Mouse (Mus musculus) retina, postnatal 1 day (tissue): Measurements from ENCODE around the gene Rdh9.
A peak's percentile ranks its signal among the peaks of the same experiment; 100 is the strongest.

Experiments used
- DNase-seq: peaks from one replicate; pipeline ENCODE4 v3.0.0-alpha.2; 2012

Gene Rdh9

DNA sequence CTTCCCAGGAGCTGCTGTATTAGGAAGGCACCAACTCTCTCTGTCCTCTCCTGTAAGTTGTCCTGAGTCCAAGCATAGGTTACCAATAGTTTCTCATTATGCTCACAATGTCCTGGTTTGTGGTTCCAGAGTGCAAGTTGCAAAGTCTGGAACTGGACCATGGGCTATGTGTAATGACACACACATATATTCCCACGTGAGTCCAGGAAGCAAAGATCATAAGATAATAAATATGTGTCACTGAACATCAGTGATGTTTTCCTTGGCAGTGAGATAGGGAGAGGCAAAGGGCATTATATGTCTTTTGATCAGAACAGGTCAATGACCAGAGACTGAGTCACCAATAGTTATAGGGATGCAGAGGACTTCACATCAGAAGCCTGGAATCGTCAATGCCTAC is at the start of gene Rdh9:
Gene Rdh9 (plus strand): TSS at position 376 of the 400 bp plus-strand sequence.
- no peak for DNase-seq

DNA sequence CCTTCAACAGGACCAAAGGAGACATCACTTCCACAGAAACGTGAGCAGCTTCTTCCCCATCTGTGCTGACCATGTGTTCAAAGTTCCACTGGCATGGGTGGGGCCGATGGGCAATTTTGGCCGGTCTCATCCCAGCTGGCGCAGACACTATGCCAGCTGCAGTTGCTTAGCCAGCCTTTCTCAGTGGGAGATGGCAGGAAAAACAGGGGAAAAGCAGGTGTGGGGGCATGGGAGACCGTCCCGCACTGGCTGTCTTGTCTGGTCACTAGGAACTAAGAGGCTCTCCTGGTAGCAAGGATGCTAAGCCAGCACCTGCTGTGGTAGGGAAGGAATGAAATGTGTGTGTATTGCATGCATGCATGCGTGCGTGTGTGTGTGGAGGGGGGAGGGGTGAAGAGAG is 47.7 kb upstream of the Rdh9 start:
- DNase-seq = no peak

- peak; percentile 65 for DNase-seq
Observed at GRCm38 (mm10) chr10:127730285-127730932, 45.8 kb upstream of the Rdh9 start.

- peak; percentile 74 for DNase-seq
Observed at GRCm38 (mm10) chr10:127730933-127731310, 45.3 kb upstream of the Rdh9 start.

- no peak for DNase-seq
Observed at GRCm38 (mm10) chr10:127731397-127731796, 44.8 kb upstream of the Rdh9 start.

GRCm38 (mm10) chr10:127734434-127734833 is 41.8 kb upstream of the Rdh9 start:
- DNase-seq = peak; percentile 59

- no peak for DNase-seq
Observed at GRCm38 (mm10) chr10:127736266-127736665, 39.9 kb upstream of the Rdh9 start.

GRCm38 (mm10) chr10:127736916-127737315 is 39.3 kb upstream of the Rdh9 start:
- no peak for DNase-seq

DNA sequence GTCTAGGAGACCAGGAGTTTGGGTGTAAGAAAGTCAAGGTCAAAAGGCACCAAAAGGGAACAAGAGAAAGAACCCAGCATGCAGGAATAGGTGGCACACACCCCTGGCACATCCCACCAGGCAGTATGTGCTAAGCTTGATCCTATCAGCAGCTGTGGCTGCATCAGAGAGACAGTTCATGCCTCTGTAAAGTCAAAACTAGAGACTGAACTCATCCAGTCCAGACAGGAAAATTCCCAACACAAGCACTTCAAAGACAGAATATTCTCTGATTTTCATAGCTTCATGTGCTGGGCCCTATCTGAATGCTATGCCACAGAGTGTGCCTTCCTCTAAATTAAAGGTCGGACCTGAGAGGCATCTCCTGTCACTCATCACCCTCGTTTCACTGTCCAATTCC is 38.6 kb upstream of the Rdh9 start:
- no peak for DNase-seq

DNA sequence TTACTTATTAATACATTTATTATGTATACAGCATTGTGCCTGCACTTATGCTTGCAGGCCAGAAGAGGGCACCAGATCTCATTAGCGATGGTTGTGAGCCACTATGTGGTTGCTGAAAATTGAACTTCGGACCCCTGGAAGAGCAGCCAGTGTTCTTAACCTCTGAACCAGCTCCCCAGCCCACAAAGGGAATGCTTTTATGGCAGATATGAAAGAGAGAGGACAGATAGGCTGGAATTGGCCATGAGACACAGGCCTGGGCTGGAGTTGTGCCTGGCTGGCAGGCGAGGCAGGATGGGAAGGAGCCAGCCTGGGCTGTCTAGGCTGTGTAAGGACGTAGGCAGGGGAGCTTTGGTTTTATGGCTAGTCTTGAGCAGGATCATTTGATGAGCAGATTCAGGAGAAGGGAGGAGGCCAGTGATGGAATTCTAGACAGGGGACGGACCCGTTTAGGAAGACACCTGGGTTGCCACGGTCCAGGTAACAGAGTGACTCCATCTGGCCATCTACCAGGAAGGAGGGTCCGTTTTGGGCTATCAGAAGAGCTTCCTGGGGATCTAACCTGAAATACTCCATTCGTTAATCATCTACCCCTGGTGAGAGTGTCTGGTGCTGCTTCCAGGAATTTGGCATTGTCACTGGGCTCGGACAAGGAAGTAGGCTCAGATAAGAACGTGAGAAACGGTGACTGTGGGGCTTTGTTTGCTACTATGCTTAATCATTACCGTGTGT is 37.9 kb upstream of the Rdh9 start:
- peak; percentile 66 for DNase-seq

DNA sequence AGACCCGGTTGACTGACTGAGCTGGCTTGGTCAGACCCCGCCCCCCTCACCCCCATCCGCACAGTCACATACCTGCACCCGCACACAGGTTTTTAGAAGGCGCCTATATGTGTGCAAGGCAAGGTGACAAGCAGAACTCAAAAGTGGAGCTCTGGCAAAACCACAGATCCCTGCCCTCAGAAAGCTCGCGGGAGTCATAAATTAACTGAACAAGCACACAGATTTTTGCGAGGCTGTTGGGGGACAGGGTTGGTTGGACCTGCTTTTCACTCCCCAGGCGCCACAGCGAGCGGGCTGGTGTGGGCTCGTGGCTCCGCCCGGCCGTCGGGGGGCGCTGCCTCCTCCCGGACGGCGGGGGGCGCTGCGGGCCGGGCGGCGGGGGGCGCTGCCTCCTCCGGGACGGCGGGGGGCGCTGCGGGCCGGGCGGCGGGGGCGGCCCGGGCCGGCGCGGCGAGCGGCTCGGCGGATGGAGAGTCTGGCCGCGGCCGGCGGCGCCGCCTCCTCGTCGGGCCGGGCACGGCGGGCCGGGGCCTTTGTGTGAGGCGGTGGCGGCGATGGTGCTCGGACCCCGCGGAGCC is 37.0 kb upstream of the Rdh9 start, which contains the start of gene Zbtb39:
Gene Zbtb39 (plus strand): TSS at position 456 of the 578 bp plus-strand sequence.
- DNase-seq = peak; percentile 82

GRCm38 (mm10) chr10:127739661-127740161 is 36.5 kb upstream of the Rdh9 start:
- DNase-seq = peak; percentile 49

DNA sequence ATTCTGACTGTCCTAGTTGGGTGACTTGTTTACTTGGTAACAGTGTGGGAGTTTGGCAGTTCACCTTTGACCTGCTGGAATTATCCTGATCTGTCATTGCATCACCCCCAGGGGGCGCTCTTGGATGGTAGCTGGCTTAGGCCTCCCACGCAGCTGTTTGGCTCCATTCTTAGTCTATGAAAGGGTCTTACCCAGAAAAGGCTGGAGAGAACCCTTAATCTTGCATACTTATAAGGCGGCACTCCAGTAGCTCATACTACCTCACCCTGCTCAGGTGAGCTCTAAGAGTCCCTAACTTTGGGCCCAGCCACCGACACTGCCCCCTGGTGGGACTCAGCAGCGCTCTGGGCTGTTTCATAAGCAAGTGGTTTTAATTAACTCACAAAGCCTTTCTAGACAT is 31.5 kb upstream of the Rdh9 start:
- DNase-seq = peak; percentile 62

DNA sequence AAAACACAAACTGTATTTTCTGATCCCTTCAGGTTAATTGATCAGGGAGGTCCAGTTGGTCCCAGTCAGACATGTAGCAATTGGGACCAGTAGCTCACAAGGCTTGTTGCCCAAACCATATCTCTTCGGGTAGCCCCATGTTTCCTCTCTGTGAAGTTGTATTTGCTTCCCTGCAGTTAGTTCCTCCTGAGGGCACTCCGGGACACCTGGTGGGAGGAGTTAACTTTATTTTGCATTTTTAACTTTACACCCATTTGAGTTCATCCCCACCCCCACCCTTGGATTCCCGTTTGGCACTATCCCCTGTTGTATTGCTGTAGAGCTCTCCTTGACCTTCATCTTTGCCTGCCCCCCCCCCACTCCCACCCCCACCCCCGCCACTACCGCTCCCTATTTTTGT is 30.3 kb upstream of the Rdh9 start:
- DNase-seq = no peak

- no peak for DNase-seq
Observed at GRCm38 (mm10) chr10:127747254-127747653, 28.9 kb upstream of the Rdh9 start.

DNA sequence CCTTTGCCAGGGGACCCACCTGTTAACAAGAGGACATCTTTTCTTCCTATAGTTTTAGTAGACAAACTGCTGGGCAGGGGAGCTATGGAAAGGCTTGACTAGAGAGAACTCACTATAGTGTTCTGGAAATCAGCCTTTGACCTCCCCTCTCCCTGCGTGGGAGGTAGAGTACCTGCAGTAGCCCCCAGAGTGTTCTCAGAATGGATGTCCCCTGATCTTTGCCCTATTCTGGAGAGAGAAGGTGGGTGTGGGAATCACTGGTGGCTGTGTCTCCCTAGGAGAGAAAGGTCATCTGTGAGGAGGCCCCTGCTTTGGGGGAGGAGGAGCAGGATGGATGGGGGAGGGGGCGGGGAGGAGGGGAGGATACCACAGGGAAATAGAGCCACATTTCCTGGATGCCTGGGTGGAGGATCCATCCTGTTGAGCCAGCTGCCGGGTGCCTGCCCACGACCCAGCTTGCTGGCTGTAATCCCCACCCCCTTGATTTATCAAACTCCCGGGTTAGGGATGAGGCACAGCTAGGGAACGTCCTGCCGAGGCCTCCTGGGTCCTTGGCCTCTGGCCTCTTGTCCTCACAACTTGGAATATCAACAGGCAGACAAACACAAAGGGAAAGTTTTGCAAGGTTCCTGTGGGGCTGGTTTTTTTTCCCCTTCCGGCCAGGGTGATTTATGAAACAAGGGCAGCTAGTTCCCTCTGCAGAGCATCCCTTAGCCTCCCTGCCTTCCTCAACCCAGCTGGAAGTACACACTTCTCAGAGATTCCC is 27.2 kb upstream of the Rdh9 start:
- DNase-seq = peak; percentile 15

DNA sequence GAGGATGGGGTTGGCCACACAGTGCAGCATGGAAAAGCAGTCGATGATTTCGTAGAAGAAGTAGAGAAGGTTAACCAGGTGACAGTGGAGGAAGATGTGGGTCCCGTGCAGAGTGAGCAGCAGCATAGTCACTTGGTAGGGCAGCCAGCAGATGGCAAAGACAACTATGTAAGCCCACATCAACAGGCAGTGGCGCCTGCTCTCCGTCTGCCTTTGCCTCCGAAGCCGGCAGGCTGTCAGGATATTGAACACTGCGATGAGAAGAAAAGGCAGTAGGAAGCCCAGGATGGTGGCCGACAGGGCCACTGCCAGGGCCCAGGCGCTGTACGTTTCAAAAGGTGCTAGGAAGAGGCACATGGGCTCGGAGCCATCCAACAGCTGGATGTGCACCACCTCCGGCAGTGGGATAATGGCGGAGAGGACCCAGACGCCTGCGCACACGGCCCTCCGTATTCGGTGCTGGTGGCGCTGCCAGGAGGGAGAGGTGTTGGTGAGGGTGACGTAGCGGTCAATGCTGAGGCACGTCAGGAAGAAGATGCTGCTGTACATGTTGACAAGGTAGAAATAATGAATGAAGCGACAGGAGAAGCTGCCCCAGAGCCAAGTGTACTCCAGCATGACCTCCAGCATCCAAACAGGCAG is 25.9 kb upstream of the Rdh9 start:
- DNase-seq = no peak

DNA sequence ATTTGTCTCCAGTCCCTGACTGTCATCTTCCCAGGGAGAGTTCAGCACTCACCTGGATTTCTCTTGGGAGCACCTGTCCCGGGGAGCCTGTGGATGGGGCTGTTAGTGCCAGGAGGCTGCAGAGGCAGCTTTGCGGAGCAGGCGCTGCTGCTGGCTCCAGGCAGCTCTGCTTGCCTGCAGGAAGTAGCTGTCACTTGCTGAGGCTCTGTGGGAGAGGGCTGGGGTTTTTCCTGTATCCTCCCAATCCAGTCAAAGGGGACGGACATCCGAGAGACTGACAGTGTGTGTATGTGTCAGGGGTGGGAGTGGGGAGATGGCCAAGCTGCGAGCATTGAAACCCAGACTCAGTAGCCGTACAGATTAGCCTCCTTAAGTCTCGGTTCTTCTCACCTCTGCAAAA is 24.6 kb upstream of the Rdh9 start, which contains the start of gene Gpr182:
Gene Gpr182 (minus strand): TSS at position 185 of the 400 bp plus-strand sequence.
- no peak for DNase-seq

GRCm38 (mm10) chr10:127754566-127755166 is 21.5 kb upstream of the Rdh9 start:
- DNase-seq = no peak

- no peak for DNase-seq
Observed at GRCm38 (mm10) chr10:127755246-127755645, 20.9 kb upstream of the Rdh9 start.

GRCm38 (mm10) chr10:127755770-127756468 is 20.3 kb upstream of the Rdh9 start:
- DNase-seq = no peak
